Mouse (Mus musculus) ES-Bruce4 (cell line): Measurements from ENCODE around the gene Hemk1.
"Not testable (repeated sequence)": the region's sequence is repeated elsewhere in the genome, so short reads cannot be mapped to it uniquely, and the experiment has no call there.

Experiments used
- CTCF ChIP-seq: IDR thresholded peaks from one replicate; pipeline ENCODE4 v1.8.1; 2011; ENCODE audit warnings: low read depth, low read length
- EP300 ChIP-seq: IDR thresholded peaks from 2 replicates; pipeline ENCODE4 v1.6.1; 2011; ENCODE audit warnings: low read depth, low read length; ENCODE audit not compliant: insufficient read depth
- POLR2A ChIP-seq: IDR thresholded peaks from one replicate; pipeline ENCODE4 v1.8.1; 2011; ENCODE audit warnings: low read length; ENCODE audit not compliant: insufficient read depth

GRCm38 (mm10) chr9:107306673-107307072 is 31.5 kb downstream of the Hemk1 start:
- TF ChIP-seq CTCF, POLR2A, EP300: not testable (repeated sequence)
